Mouse (Mus musculus): Measurements from ENCODE around the gene Rab3a. TPM values are rescaled to one million over a fixed set of nuclear protein-coding genes. Genes with fewer than 3 reads are reported as not detected.
A peak's percentile ranks its signal among the peaks of the same experiment; 100 is the strongest.

The Rab3a gene
- polyA plus RNA-seq, 1 experiment from 2014 or later = 14.8 TPM

GRCm38 (mm10) chr8:70791294-70791701, 36.8 kb downstream of the Rab3a start:
- Histone ChIP-seq H3K4me3 (ENCODE audit: low read length) (peak overlapping the region; percentile 78), H3K27me3 (ENCODE audit: control insufficient read depth, insufficient read depth, low read depth, low read length) (no peaks in the 10 kb centered on the region), H3K27ac (ENCODE audit: low read length) (peak overlapping the region; percentile 28; the same call in 1 of the 2 replicates), H3K36me3 (ENCODE audit: control insufficient read depth, insufficient read depth, low read length) (peaks cover 7% of the 10 kb centered on the region), H3K4me2 (ENCODE audit: low read depth, low read length) (peak overlapping the region; percentile 62), H3K9me3 (ENCODE audit: control insufficient read depth, low read length) (no peaks in the 10 kb centered on the region), H3K4me1 (replicated peaks; ENCODE audit: control insufficient read depth, insufficient read depth, low read length) (peaks cover 30% of the 10 kb centered on the region), H3K9ac (ENCODE audit: low read length) (peak overlapping the region; percentile 93)
- WGBS = 49% methylated on average over 7 of the region's 7 CpGs
- ATAC-seq (ENCODE audit: low read depth) = no peak

GRCm38 (mm10) chr8:70791975-70792691, 37.7 kb downstream of the Rab3a start:
- Histone ChIP-seq H3K4me3 (ENCODE audit: low read length) (peak overlapping the region; percentile 78), H3K9me3 (ENCODE audit: control insufficient read depth, low read length) (no peaks in the 10 kb centered on the region), H3K9ac (ENCODE audit: low read length) (peak overlapping the region; percentile 93), H3K27ac (ENCODE audit: low read length) (peak overlapping the region; percentile 83), H3K27me3 (ENCODE audit: control insufficient read depth, insufficient read depth, low read depth, low read length) (no peaks in the 10 kb centered on the region), H3K4me2 (ENCODE audit: low read depth, low read length) (peak overlapping the region; percentile 62), H3K4me1 (replicated peaks; ENCODE audit: control insufficient read depth, insufficient read depth, low read length) (peaks cover 34% of the 10 kb centered on the region), H3K36me3 (ENCODE audit: control insufficient read depth, insufficient read depth, low read length) (peaks cover 4% of the 10 kb centered on the region; the same call in 1 of the 2 replicates)
- 2% methylated on average over 58 of the region's 58 CpGs for WGBS
- ATAC-seq (ENCODE audit: low read depth) = peak; percentile 84

- H3K4me2 ChIP-seq (ENCODE audit: low read depth, low read length) = peak overlapping the region; percentile 62
- WGBS = 1% methylated on average over 20 of the region's 20 CpGs
- peaks cover 1% of the 10 kb centered on the region for H3K27me3 ChIP-seq (ENCODE audit: control insufficient read depth, insufficient read depth, low read depth, low read length)
- H3K27ac ChIP-seq (ENCODE audit: low read length) = peak overlapping the region; percentile 54
- no peaks in the 10 kb centered on the region for H3K9me3 ChIP-seq (ENCODE audit: control insufficient read depth, low read length)
- peak overlapping the region; percentile 25; the same call in 1 of the 2 replicates for H3K9ac ChIP-seq (ENCODE audit: low read length)
- ATAC-seq (ENCODE audit: low read depth) = peak; percentile 51
- H3K4me3 ChIP-seq (ENCODE audit: low read length) = peak overlapping the region; percentile 78
- peaks cover 2% of the 10 kb centered on the region; the same call in 1 of the 2 replicates for H3K36me3 ChIP-seq (ENCODE audit: control insufficient read depth, insufficient read depth, low read length)
- peaks cover 35% of the 10 kb centered on the region for H3K4me1 ChIP-seq (replicated peaks; ENCODE audit: control insufficient read depth, insufficient read depth, low read length)
These were observed 38.2 kb downstream of the Rab3a start for GRCm38 (mm10) chr8:70792700-70793099.

GRCm38 (mm10) chr8:70794215-70794614, 39.7 kb downstream of the Rab3a start:
- Histone ChIP-seq H3K4me1 (replicated peaks; ENCODE audit: control insufficient read depth, insufficient read depth, low read length) (peaks cover 39% of the 10 kb centered on the region), H3K4me2 (ENCODE audit: low read depth, low read length) (no peak overlapping the region), H3K9me3 (ENCODE audit: control insufficient read depth, low read length) (no peaks in the 10 kb centered on the region), H3K27ac (ENCODE audit: low read length) (no peak overlapping the region), H3K4me3 (ENCODE audit: low read length) (no peak overlapping the region), H3K36me3 (ENCODE audit: control insufficient read depth, insufficient read depth, low read length) (no peaks in the 10 kb centered on the region), H3K9ac (ENCODE audit: low read length) (no peak overlapping the region), H3K27me3 (ENCODE audit: control insufficient read depth, insufficient read depth, low read depth, low read length) (peaks cover 16% of the 10 kb centered on the region)
- 87% methylated on average over 2 of the region's 2 CpGs for WGBS
- ATAC-seq (ENCODE audit: low read depth) = no peak

- WGBS = 79% methylated on average over 2 of the region's 2 CpGs
- Histone ChIP-seq H3K4me3 (ENCODE audit: low read length) (no peak overlapping the region), H3K4me2 (ENCODE audit: low read depth, low read length) (no peak overlapping the region), H3K27ac (ENCODE audit: low read length) (no peak overlapping the region), H3K36me3 (ENCODE audit: control insufficient read depth, insufficient read depth, low read length) (no peaks in the 10 kb centered on the region), H3K4me1 (replicated peaks; ENCODE audit: control insufficient read depth, insufficient read depth, low read length) (peaks cover 39% of the 10 kb centered on the region), H3K9me3 (ENCODE audit: control insufficient read depth, low read length) (no peaks in the 10 kb centered on the region), H3K27me3 (ENCODE audit: control insufficient read depth, insufficient read depth, low read depth, low read length) (peaks cover 27% of the 10 kb centered on the region), H3K9ac (ENCODE audit: low read length) (no peak overlapping the region)
- no peak for ATAC-seq (ENCODE audit: low read depth)
These were observed 40.9 kb downstream of the Rab3a start for GRCm38 (mm10) chr8:70795370-70795769.

GRCm38 (mm10) chr8:70796403-70797080, 42.1 kb downstream of the Rab3a start:
- Histone ChIP-seq H3K27ac (ENCODE audit: low read length) (no peak overlapping the region; the same call in 1 of the 2 replicates), H3K9ac (ENCODE audit: low read length) (peak overlapping the region; percentile 69), H3K4me3 (ENCODE audit: low read length) (peak overlapping the region; percentile 59), H3K4me1 (replicated peaks; ENCODE audit: control insufficient read depth, insufficient read depth, low read length) (peaks cover 29% of the 10 kb centered on the region), H3K4me2 (ENCODE audit: low read depth, low read length) (peak overlapping the region; percentile 92), H3K36me3 (ENCODE audit: control insufficient read depth, insufficient read depth, low read length) (no peaks in the 10 kb centered on the region), H3K27me3 (ENCODE audit: control insufficient read depth, insufficient read depth, low read depth, low read length) (peaks cover 31% of the 10 kb centered on the region), H3K9me3 (ENCODE audit: control insufficient read depth, low read length) (no peaks in the 10 kb centered on the region)
- no peak for ATAC-seq (ENCODE audit: low read depth)
- 2% methylated on average over 54 of the region's 54 CpGs for WGBS

GRCm38 (mm10) chr8:70797081-70798070, 42.9 kb downstream of the Rab3a start:
- under 1% methylated on average over 57 of the region's 57 CpGs for WGBS
- H3K4me1 ChIP-seq (replicated peaks; ENCODE audit: control insufficient read depth, insufficient read depth, low read length) = peaks cover 26% of the 10 kb centered on the region
- no peak overlapping the region; the same call in 1 of the 2 replicates for H3K27ac ChIP-seq (ENCODE audit: low read length)
- no peaks in the 10 kb centered on the region for H3K9me3 ChIP-seq (ENCODE audit: control insufficient read depth, low read length)
- H3K27me3 ChIP-seq (ENCODE audit: control insufficient read depth, insufficient read depth, low read depth, low read length) = peaks cover 31% of the 10 kb centered on the region
- peak overlapping the region; percentile 92 for H3K4me2 ChIP-seq (ENCODE audit: low read depth, low read length)
- peak overlapping the region; percentile 59 for H3K4me3 ChIP-seq (ENCODE audit: low read length)
- peak; percentile 85 for ATAC-seq (ENCODE audit: low read depth)
- peak overlapping the region; percentile 64 for H3K9ac ChIP-seq (ENCODE audit: low read length)
- no peaks in the 10 kb centered on the region for H3K36me3 ChIP-seq (ENCODE audit: control insufficient read depth, insufficient read depth, low read length)

- Histone ChIP-seq H3K27me3 (ENCODE audit: control insufficient read depth, insufficient read depth, low read depth, low read length) (peaks cover 31% of the 10 kb centered on the region), H3K36me3 (ENCODE audit: control insufficient read depth, insufficient read depth, low read length) (no peaks in the 10 kb centered on the region), H3K9me3 (ENCODE audit: control insufficient read depth, low read length) (no peaks in the 10 kb centered on the region), H3K4me2 (ENCODE audit: low read depth, low read length) (peak overlapping the region; percentile 92), H3K9ac (ENCODE audit: low read length) (peak overlapping the region; percentile 64), H3K4me3 (ENCODE audit: low read length) (peak overlapping the region; percentile 59), H3K4me1 (replicated peaks; ENCODE audit: control insufficient read depth, insufficient read depth, low read length) (peaks cover 17% of the 10 kb centered on the region), H3K27ac (ENCODE audit: low read length) (no peak overlapping the region)
- 10% methylated on average over 15 of the region's 15 CpGs for WGBS
- no peak for ATAC-seq (ENCODE audit: low read depth)
These were observed 43.8 kb downstream of the Rab3a start for GRCm38 (mm10) chr8:70798281-70798680.
